Mouse (Mus musculus): ENCODE data around the gene Itga9.

Itga9 gene

GRCm38 (mm10) chr9:118928656-118929055, 322.2 kb downstream of the Itga9 start:
- DNase-seq, result no peak

- no peak for DNase-seq
Measured at GRCm38 (mm10) chr9:118930611-118931010, 324.1 kb downstream of the Itga9 start.

GRCm38 (mm10) chr9:118933800-118934199, 327.3 kb downstream of the Itga9 start:
- DNase-seq, result no peak

GRCm38 (mm10) chr9:118934319-118934718, 327.8 kb downstream of the Itga9 start:
- DNase-seq, result no peak

- DNase-seq, result no peak
Measured at GRCm38 (mm10) chr9:118935098-118935497, 328.6 kb downstream of the Itga9 start.

- no peak for DNase-seq
Measured at GRCm38 (mm10) chr9:118936071-118936470, 329.6 kb downstream of the Itga9 start.

GRCm38 (mm10) chr9:118937515-118937914, 331.0 kb downstream of the Itga9 start:
- no peak for DNase-seq

- DNase-seq, result no peak
Measured at GRCm38 (mm10) chr9:118939410-118939809, 332.9 kb downstream of the Itga9 start.

- no peak for DNase-seq
Measured at GRCm38 (mm10) chr9:118939831-118940230, 333.3 kb downstream of the Itga9 start.

- no peak for DNase-seq
Measured at GRCm38 (mm10) chr9:118940591-118941207, 334.2 kb downstream of the Itga9 start.

GRCm38 (mm10) chr9:118942030-118942429, 335.5 kb downstream of the Itga9 start:
- DNase-seq, result no peak

GRCm38 (mm10) chr9:118943941-118944340, 337.5 kb downstream of the Itga9 start:
- DNase-seq, result no peak

GRCm38 (mm10) chr9:118944388-118944787, 337.9 kb downstream of the Itga9 start:
- no peak for DNase-seq

GRCm38 (mm10) chr9:118948486-118948885, 342.0 kb downstream of the Itga9 start:
- no peak for DNase-seq

- no peak for DNase-seq
Measured at GRCm38 (mm10) chr9:118949124-118949523, 342.6 kb downstream of the Itga9 start.

- no peak for DNase-seq
Measured at GRCm38 (mm10) chr9:118949654-118950053, 343.2 kb downstream of the Itga9 start.

GRCm38 (mm10) chr9:118950061-118950460, 343.6 kb downstream of the Itga9 start:
- DNase-seq, result no peak
